Mouse (Mus musculus) heart, adult 2 months (tissue): ENCODE data around the gene Ttc39d.

Experiments
- CTCF ChIP-seq: fragments of 200-600 bp; IDR thresholded peaks from 2 replicates; pipeline ENCODE4 v1.8.1; 2022; ENCODE audit warnings: antibody characterized with exemption, mild to moderate bottlenecking, moderate library complexity
- EP300 ChIP-seq: fragments of 200-500 bp; IDR thresholded peaks from 2 replicates; pipeline ENCODE4 v1.6.1; 2011; ENCODE audit warnings: low read depth, low read length, control low read depth; ENCODE audit not compliant: insufficient read depth
- POLR2A ChIP-seq: fragments of 200-500 bp; IDR thresholded peaks from 2 replicates; pipeline ENCODE4 v1.6.1; 2011; ENCODE audit warnings: mild to moderate bottlenecking, low read depth, low read length, control low read depth; ENCODE audit not compliant: insufficient read depth

- TF ChIP-seq CTCF (no peak), EP300 (no peak), POLR2A (no peak)
These were observed 8.0 kb upstream of the Ttc39d start for GRCm38 (mm10) chr17:80199160-80199778.
